Mouse (Mus musculus): ENCODE measurements around the gene Rdh16f1. TPM values are rescaled to one million over a fixed set of nuclear protein-coding genes. Genes with fewer than 3 reads are reported as not detected.

Gene Rdh16f1
- 1 to 10 TPM in 1 of 2 experiments, not detected in 1; 1.1 TPM for polyA plus RNA-seq (2017; shearing (Covaris generic))

DNA sequence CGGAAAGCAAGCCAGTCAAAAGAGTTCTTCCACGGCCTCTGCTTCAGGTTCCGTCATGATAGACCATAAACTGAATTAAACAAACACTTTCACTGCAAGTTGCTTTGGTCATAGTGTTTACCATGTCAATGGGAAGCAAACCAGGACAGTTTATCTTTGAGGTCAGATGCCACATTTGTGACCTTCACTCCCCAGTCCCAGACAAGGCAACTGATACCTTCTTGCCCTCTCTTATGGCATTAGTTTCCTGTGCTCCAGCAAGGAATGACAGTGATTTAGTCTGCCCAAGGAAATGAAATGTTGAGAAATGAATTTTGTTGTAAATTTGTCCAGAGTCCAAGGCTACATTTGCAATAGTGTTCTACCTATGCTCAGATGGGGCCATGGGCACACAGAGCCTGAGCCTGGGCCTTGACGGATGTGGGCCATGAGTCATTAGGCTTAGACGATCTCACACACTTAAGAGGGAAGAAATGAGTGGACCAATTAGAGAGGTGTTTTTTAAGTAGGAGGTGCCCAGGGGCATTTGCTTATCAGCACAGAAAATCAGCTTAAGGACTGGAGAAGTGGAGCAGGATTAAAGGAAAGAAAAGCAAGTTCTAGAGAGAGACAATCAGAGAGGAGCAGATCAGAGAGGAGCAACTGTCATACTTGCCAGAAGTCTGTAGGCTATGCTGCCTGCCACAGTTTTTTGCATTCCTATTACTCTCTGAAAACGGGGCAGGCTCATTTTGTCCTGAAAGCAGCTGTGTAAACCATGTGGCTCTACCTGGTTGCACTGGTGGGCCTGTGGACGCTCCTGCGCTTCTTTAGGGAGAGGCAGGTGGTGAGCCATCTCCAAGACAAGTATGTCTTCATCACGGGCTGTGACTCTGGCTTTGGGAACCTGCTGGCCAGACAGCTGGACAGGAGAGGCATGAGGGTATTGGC lies at the start of gene Rdh16f1, which contains the start of gene Rdh1:
TSS of gene Rdh16f1 (plus strand) at position 607 of the 930 bp plus-strand sequence.
TSS of gene Rdh1 (plus strand) at position 541 of the 930 bp plus-strand sequence.

DNA sequence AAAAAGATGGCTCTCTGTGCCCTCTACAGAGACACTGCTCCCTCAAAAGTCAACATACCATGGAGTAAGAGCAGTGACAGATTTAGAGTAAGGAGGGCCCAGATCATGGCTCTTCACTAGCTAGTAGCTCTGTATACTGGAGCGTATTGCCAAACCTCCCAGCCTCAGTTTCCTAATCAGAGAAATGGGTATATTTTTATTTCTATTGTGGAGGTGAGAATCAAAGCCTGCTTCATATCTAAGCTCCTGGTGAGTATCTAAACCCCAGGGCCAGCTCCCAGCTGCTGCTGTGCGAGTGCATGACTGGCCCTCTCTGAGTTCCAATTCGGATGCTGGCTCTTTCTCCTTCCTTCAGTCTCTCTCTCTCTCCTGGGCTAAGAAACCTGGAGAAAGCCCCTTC lies 35.4 kb upstream of the Rdh16f1 start, which contains the start of gene Tac2:
TSS of gene Tac2 (plus strand) at position 301 of the 400 bp plus-strand sequence.

DNA sequence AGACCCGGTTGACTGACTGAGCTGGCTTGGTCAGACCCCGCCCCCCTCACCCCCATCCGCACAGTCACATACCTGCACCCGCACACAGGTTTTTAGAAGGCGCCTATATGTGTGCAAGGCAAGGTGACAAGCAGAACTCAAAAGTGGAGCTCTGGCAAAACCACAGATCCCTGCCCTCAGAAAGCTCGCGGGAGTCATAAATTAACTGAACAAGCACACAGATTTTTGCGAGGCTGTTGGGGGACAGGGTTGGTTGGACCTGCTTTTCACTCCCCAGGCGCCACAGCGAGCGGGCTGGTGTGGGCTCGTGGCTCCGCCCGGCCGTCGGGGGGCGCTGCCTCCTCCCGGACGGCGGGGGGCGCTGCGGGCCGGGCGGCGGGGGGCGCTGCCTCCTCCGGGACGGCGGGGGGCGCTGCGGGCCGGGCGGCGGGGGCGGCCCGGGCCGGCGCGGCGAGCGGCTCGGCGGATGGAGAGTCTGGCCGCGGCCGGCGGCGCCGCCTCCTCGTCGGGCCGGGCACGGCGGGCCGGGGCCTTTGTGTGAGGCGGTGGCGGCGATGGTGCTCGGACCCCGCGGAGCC lies 20.4 kb upstream of the Rdh16f1 start, which contains the start of gene Zbtb39:
TSS of gene Zbtb39 (plus strand) at position 456 of the 578 bp plus-strand sequence.

DNA sequence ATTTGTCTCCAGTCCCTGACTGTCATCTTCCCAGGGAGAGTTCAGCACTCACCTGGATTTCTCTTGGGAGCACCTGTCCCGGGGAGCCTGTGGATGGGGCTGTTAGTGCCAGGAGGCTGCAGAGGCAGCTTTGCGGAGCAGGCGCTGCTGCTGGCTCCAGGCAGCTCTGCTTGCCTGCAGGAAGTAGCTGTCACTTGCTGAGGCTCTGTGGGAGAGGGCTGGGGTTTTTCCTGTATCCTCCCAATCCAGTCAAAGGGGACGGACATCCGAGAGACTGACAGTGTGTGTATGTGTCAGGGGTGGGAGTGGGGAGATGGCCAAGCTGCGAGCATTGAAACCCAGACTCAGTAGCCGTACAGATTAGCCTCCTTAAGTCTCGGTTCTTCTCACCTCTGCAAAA lies 8.0 kb upstream of the Rdh16f1 start, which contains the start of gene Gpr182:
TSS of gene Gpr182 (minus strand) at position 185 of the 400 bp plus-strand sequence.

DNA sequence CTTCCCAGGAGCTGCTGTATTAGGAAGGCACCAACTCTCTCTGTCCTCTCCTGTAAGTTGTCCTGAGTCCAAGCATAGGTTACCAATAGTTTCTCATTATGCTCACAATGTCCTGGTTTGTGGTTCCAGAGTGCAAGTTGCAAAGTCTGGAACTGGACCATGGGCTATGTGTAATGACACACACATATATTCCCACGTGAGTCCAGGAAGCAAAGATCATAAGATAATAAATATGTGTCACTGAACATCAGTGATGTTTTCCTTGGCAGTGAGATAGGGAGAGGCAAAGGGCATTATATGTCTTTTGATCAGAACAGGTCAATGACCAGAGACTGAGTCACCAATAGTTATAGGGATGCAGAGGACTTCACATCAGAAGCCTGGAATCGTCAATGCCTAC lies 16.4 kb downstream of the Rdh16f1 start, which contains the start of gene Rdh9:
TSS of gene Rdh9 (plus strand) at position 376 of the 400 bp plus-strand sequence.

DNA sequence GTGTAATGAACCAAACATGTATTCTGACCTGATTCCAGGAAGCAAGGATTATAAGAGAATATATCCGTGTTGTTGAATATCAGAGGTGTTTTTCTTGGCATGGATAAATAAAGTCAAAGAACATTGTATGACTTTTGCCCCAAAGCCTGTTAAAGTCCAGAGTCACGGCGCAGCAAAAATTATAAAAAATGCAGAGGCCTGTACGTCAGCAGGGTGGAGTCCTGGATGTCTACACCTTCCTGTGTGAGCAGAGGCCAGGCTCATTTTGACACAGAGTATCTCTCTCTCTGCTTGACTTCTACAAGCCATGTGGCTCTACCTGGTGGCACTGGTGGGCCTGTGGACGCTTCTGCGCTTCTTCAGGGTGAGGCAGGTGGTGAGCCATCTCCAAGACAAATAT lies 41.3 kb downstream of the Rdh16f1 start, which contains the start of gene Rdh16:
TSS of gene Rdh16 (plus strand) at position 262 of the 400 bp plus-strand sequence.

Other genes with a start within 250 kb of the Rdh16f1 start
- gene Ndufa4l2, start 244.8 kb upstream of the Rdh16f1 start, polyA plus RNA-seq (2017; shearing (Covaris generic)), result not detected
- 10 to 100 TPM; 78.5 to 85.9 TPM for gene Shmt2, start 237.3 kb upstream of the Rdh16f1 start, polyA plus RNA-seq (2017; shearing (Covaris generic))
- under 1 TPM in 1 of 2 experiments, not detected in 1; 0.17 TPM for gene Nxph4, start 225.2 kb upstream of the Rdh16f1 start, polyA plus RNA-seq (2017; shearing (Covaris generic))
- 1 to 10 TPM in 1 of 2 experiments, under 1 TPM in 1; 0.36 to 2.3 TPM for gene Lrp1, start 138.6 kb upstream of the Rdh16f1 start, polyA plus RNA-seq (2017; shearing (Covaris generic))
- 100 to 1,000 TPM; 207 to 235 TPM for gene Stat6, start 116.8 kb upstream of the Rdh16f1 start, polyA plus RNA-seq (2017; shearing (Covaris generic))
- 1 to 10 TPM; 7.2 to 9.8 TPM for gene Nemp1, start 92.9 kb upstream of the Rdh16f1 start, polyA plus RNA-seq (2017; shearing (Covaris generic))
- 10 to 100 TPM; 64.6 to 67.1 TPM for gene Nab2, start 91.2 kb upstream of the Rdh16f1 start, polyA plus RNA-seq (2017; shearing (Covaris generic))
- under 1 TPM; 0.23 to 0.54 TPM for gene Myo1a, start 54.6 kb upstream of the Rdh16f1 start, polyA plus RNA-seq (2017; shearing (Covaris generic))
- 1 to 10 TPM in 1 of 2 experiments, under 1 TPM in 1; 0.48 to 2.2 TPM for gene Tac2, start 35.3 kb upstream of the Rdh16f1 start, polyA plus RNA-seq (2017; shearing (Covaris generic))
- under 1 TPM; 0.64 to 0.82 TPM for gene Zbtb39, start 20.2 kb upstream of the Rdh16f1 start, polyA plus RNA-seq (2017; shearing (Covaris generic))
- gene Gpr182, start 8.1 kb upstream of the Rdh16f1 start, polyA plus RNA-seq (2017; shearing (Covaris generic)), result under 1 TPM in 1 of 2 experiments, not detected in 1; 0.11 TPM
- under 1 TPM; 0.18 to 0.34 TPM for gene Rdh1, start 66 bp upstream of the Rdh16f1 start, polyA plus RNA-seq (2017; shearing (Covaris generic))
- 1 to 10 TPM in 1 of 2 experiments, under 1 TPM in 1; 0.13 to 2.6 TPM for gene Rdh9, start 16.6 kb downstream of the Rdh16f1 start, polyA plus RNA-seq (2017; shearing (Covaris generic))
- under 1 TPM; 0.23 to 0.53 TPM for gene Rdh16, start 41.4 kb downstream of the Rdh16f1 start, polyA plus RNA-seq (2017; shearing (Covaris generic))
- gene Rdh19, start 90.1 kb downstream of the Rdh16f1 start, polyA plus RNA-seq (2017; shearing (Covaris generic)), result under 1 TPM in 1 of 2 experiments, not detected in 1; 0.22 TPM
- gene Rdh16f2, start 106.7 kb downstream of the Rdh16f1 start, polyA plus RNA-seq (2017; shearing (Covaris generic)), result not detected
- 1 to 10 TPM in 1 of 2 experiments, not detected in 1; 1.1 TPM for gene Rdh7, start 129.0 kb downstream of the Rdh16f1 start, polyA plus RNA-seq (2017; shearing (Covaris generic))
- gene Sdr9c7, start 138.7 kb downstream of the Rdh16f1 start, polyA plus RNA-seq (2017; shearing (Covaris generic)), result under 1 TPM in 1 of 2 experiments, not detected in 1; 0.59 TPM
- not detected for gene Hsd17b6, start 247.8 kb downstream of the Rdh16f1 start, polyA plus RNA-seq (2017; shearing (Covaris generic))

All from inflammation-experienced regulatory T-cells (primary cell).